Mouse (Mus musculus): ENCODE data around the gene Pola1. TPM values are rescaled to one million over a fixed set of nuclear protein-coding genes. Genes with fewer than 3 reads are reported as not detected.

Gene Pola1
- polyA plus RNA-seq, 1 experiment, result 0.25 TPM

GRCm38 (mm10) chrX:93299771-93300170 is 332.2 kb downstream of the Pola1 start:
- no peak for TF ChIP-seq POLR2A (IDR thresholded peaks at IDR 0.05; ENCODE audit: control insufficient read depth, low read depth, low read length)
- Histone ChIP-seq H3K36me3 (ENCODE audit: control insufficient read depth, insufficient read depth, low read length) (no peaks in the 10 kb centered on the region), H3K27ac (ENCODE audit: control insufficient read depth, insufficient read depth, low read depth, low read length) (peak overlapping the region; percentile 61), H3K4me1 (ENCODE audit: control insufficient read depth, insufficient read depth, low read length) (peaks cover 15% of the 10 kb centered on the region), H3K27me3 (ENCODE audit: control insufficient read depth, insufficient read depth, low read length) (no peaks in the 10 kb centered on the region), H3K4me3 (ENCODE audit: control insufficient read depth, low read depth, low read length) (no peak overlapping the region)

GRCm38 (mm10) chrX:93299046-93299626 is 332.8 kb downstream of the Pola1 start:
- H3K4me1 ChIP-seq (ENCODE audit: control insufficient read depth, insufficient read depth, low read length), result peaks cover 15% of the 10 kb centered on the region
- TF ChIP-seq POLR2A (IDR thresholded peaks at IDR 0.05; ENCODE audit: control insufficient read depth, low read depth, low read length), result no peak
- peak overlapping the region; percentile 51 for H3K4me3 ChIP-seq (ENCODE audit: control insufficient read depth, low read depth, low read length)
- H3K27me3 ChIP-seq (ENCODE audit: control insufficient read depth, insufficient read depth, low read length), result no peaks in the 10 kb centered on the region
- peak overlapping the region; percentile 61 for H3K27ac ChIP-seq (ENCODE audit: control insufficient read depth, insufficient read depth, low read depth, low read length)
- H3K36me3 ChIP-seq (ENCODE audit: control insufficient read depth, insufficient read depth, low read length), result no peaks in the 10 kb centered on the region

GRCm38 (mm10) chrX:93297001-93297441 is 334.9 kb downstream of the Pola1 start:
- H3K27me3 ChIP-seq (ENCODE audit: control insufficient read depth, insufficient read depth, low read length), result no peaks in the 10 kb centered on the region
- 0 out of 2 replicates have a peak overlapping the region, but pooled peaks have one; percentile 13 for H3K27ac ChIP-seq (ENCODE audit: control insufficient read depth, insufficient read depth, low read depth, low read length)
- peaks cover 15% of the 10 kb centered on the region for H3K4me1 ChIP-seq (ENCODE audit: control insufficient read depth, insufficient read depth, low read length)
- H3K4me3 ChIP-seq (ENCODE audit: control insufficient read depth, low read depth, low read length), result peak overlapping the region; percentile 29
- TF ChIP-seq POLR2A (IDR thresholded peaks at IDR 0.05; ENCODE audit: control insufficient read depth, low read depth, low read length), result no peak
- TF ChIP-seq CTCF (IDR thresholded peaks at IDR 0.05; ENCODE audit: control insufficient read depth, insufficient read depth, insufficient replicate concordance, low read depth, low read length), result no peak
- H3K36me3 ChIP-seq (ENCODE audit: control insufficient read depth, insufficient read depth, low read length), result no peaks in the 10 kb centered on the region

- H3K4me3 ChIP-seq (ENCODE audit: control insufficient read depth, low read depth, low read length), result peak overlapping the region; percentile 8
- peaks cover 15% of the 10 kb centered on the region for H3K4me1 ChIP-seq (ENCODE audit: control insufficient read depth, insufficient read depth, low read length)
- no peaks in the 10 kb centered on the region for H3K36me3 ChIP-seq (ENCODE audit: control insufficient read depth, insufficient read depth, low read length)
- H3K27me3 ChIP-seq (ENCODE audit: control insufficient read depth, insufficient read depth, low read length), result no peaks in the 10 kb centered on the region
- peak overlapping the region; percentile 58; the same call in 1 of the 2 replicates for H3K27ac ChIP-seq (ENCODE audit: control insufficient read depth, insufficient read depth, low read depth, low read length)
- TF ChIP-seq POLR2A (IDR thresholded peaks at IDR 0.05; ENCODE audit: control insufficient read depth, low read depth, low read length), result no peak
- TF ChIP-seq CTCF (IDR thresholded peaks at IDR 0.05; ENCODE audit: control insufficient read depth, insufficient read depth, insufficient replicate concordance, low read depth, low read length), result no peak
Measured at GRCm38 (mm10) chrX:93295819-93296218, 336.1 kb downstream of the Pola1 start.

GRCm38 (mm10) chrX:93294736-93295490 is 337.0 kb downstream of the Pola1 start:
- peaks cover 15% of the 10 kb centered on the region for H3K4me1 ChIP-seq (ENCODE audit: control insufficient read depth, insufficient read depth, low read length)
- no peaks in the 10 kb centered on the region for H3K27me3 ChIP-seq (ENCODE audit: control insufficient read depth, insufficient read depth, low read length)
- H3K27ac ChIP-seq (ENCODE audit: control insufficient read depth, insufficient read depth, low read depth, low read length), result no peak overlapping the region
- no peak for TF ChIP-seq POLR2A (IDR thresholded peaks at IDR 0.05; ENCODE audit: control insufficient read depth, low read depth, low read length)
- H3K4me3 ChIP-seq (ENCODE audit: control insufficient read depth, low read depth, low read length), result no peak overlapping the region
- H3K36me3 ChIP-seq (ENCODE audit: control insufficient read depth, insufficient read depth, low read length), result no peaks in the 10 kb centered on the region

- H3K27ac ChIP-seq (ENCODE audit: control insufficient read depth, insufficient read depth, low read depth, low read length), result no peak overlapping the region
- no peak for TF ChIP-seq CTCF (IDR thresholded peaks at IDR 0.05; ENCODE audit: control insufficient read depth, insufficient read depth, insufficient replicate concordance, low read depth, low read length)
- no peak for TF ChIP-seq POLR2A (IDR thresholded peaks at IDR 0.05; ENCODE audit: control insufficient read depth, low read depth, low read length)
- H3K4me1 ChIP-seq (ENCODE audit: control insufficient read depth, insufficient read depth, low read length), result peaks cover 6% of the 10 kb centered on the region
- H3K4me3 ChIP-seq (ENCODE audit: control insufficient read depth, low read depth, low read length), result no peak overlapping the region
- no peaks in the 10 kb centered on the region for H3K36me3 ChIP-seq (ENCODE audit: control insufficient read depth, insufficient read depth, low read length)
- H3K27me3 ChIP-seq (ENCODE audit: control insufficient read depth, insufficient read depth, low read length), result no peaks in the 10 kb centered on the region
Measured at GRCm38 (mm10) chrX:93292031-93292430, 339.9 kb downstream of the Pola1 start.

GRCm38 (mm10) chrX:93289851-93290380 is 342.0 kb downstream of the Pola1 start:
- no peaks in the 10 kb centered on the region for H3K27me3 ChIP-seq (ENCODE audit: control insufficient read depth, insufficient read depth, low read length)
- H3K4me1 ChIP-seq (ENCODE audit: control insufficient read depth, insufficient read depth, low read length), result peaks cover 6% of the 10 kb centered on the region
- H3K27ac ChIP-seq (ENCODE audit: control insufficient read depth, insufficient read depth, low read depth, low read length), result no peak overlapping the region; the same call in 1 of the 2 replicates
- H3K36me3 ChIP-seq (ENCODE audit: control insufficient read depth, insufficient read depth, low read length), result no peaks in the 10 kb centered on the region
- H3K4me3 ChIP-seq (ENCODE audit: control insufficient read depth, low read depth, low read length), result peak overlapping the region; percentile 13
- TF ChIP-seq POLR2A (IDR thresholded peaks at IDR 0.05; ENCODE audit: control insufficient read depth, low read depth, low read length), result no peak
- no peak for TF ChIP-seq CTCF (IDR thresholded peaks at IDR 0.05; ENCODE audit: control insufficient read depth, insufficient read depth, insufficient replicate concordance, low read depth, low read length)

Data from testis, adult 2 months (tissue).